Mouse (Mus musculus): Measurements from ENCODE around the gene Sgk1.

DNA sequence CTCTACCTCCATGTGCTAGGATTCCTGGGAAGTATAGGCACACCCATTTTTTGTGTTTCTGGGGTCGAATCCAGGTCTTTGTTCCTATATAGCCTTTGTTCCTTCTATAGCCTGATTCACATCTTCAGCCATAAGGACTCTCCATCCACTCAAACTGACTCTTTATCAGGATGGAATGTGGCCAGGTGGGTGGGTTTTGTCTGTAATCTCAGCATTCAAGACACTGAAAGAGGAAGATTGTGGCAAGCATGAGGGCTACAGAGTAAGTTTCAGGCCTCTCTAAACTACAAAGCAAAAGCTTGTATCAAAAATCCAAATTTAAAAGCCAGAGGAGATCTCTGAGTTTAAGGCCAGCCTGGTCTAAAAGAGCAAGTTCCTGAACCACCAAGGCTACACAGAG is 63.2 kb downstream of the Sgk1 start:
- TF ChIP-seq POLR2A (IDR thresholded peaks at IDR 0.05; ENCODE audit: extremely low read depth, insufficient read depth, low read length) (no peak), CTCF (IDR thresholded peaks at IDR 0.05; ENCODE audit: extremely low read depth, insufficient read depth, low read length) (no peak)

Data from cortical plate, adult 2 months (tissue).